Mouse (Mus musculus): ENCODE results near the gene Sorcs2. TPM values are rescaled to one million over a fixed set of nuclear protein-coding genes. Genes with fewer than 3 reads are reported as not detected.

Sorcs2 gene
- polyA plus RNA-seq, 1 experiment from 2014 or later = 8.3 TPM

DNA sequence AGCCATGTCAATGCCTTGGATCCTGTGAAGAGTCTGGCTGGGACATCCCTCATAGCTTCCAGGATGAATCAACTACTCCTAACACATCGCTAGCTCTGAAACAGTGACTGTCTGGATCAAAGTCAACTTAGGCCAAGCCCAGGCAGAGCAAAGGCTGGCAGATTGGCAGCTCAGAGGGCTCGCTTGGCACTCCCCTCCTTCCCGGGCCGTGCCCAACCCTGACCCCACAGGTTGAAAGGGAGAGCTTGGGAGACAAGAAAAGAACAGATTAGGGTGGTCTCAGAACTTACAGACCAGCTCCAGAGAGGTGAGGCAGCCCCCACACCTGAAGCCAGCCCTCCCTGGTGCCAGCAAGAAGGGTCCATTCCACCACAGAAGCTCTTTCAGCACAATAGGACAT lies 14.5 kb downstream of the Sorcs2 start:
- DNase-seq (ENCODE audit: low spot score) = no peak
- Histone ChIP-seq H3K4me3 (no peak overlapping the region), H3K27me3 (ENCODE audit: low read depth, poor library complexity, severe bottlenecking) (no peaks in the 10 kb centered on the region), H3K9me3 (replicated peaks) (no peaks in the 10 kb centered on the region), H3K4me1 (peaks cover 71% of the 10 kb centered on the region), H3K36me3 (no peaks in the 10 kb centered on the region), H3K27ac (peak overlapping the region; percentile 84)
- WGBS = 91% methylated on average over 4 of the region's 4 CpGs

DNA sequence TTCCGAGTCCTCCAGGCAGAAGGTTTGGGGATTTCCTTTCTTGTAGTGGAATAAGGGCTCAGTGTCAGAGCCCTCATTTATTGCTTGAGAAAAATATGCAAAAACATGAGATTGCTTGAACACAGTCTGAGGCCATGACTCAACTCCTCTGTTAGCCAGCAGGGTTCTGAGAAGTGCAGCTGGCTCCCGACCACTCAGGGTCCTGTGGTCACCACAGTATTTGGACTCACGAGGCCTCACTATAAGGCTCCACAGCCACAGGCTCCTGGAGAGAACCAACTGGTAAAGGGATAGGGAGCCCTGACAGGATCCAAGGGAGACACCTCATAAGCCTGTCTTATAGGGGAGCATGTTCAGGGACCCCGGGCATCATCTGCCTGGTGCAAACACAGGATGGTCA lies 15.2 kb downstream of the Sorcs2 start:
- Histone ChIP-seq H3K36me3 (no peaks in the 10 kb centered on the region), H3K9me3 (replicated peaks) (no peaks in the 10 kb centered on the region), H3K27ac (peak overlapping the region; percentile 84), H3K27me3 (ENCODE audit: low read depth, poor library complexity, severe bottlenecking) (no peaks in the 10 kb centered on the region), H3K4me1 (peaks cover 73% of the 10 kb centered on the region), H3K4me3 (no peak overlapping the region)
- no peak for DNase-seq (ENCODE audit: low spot score)
- 83% methylated on average over 4 of the region's 4 CpGs for WGBS

DNA sequence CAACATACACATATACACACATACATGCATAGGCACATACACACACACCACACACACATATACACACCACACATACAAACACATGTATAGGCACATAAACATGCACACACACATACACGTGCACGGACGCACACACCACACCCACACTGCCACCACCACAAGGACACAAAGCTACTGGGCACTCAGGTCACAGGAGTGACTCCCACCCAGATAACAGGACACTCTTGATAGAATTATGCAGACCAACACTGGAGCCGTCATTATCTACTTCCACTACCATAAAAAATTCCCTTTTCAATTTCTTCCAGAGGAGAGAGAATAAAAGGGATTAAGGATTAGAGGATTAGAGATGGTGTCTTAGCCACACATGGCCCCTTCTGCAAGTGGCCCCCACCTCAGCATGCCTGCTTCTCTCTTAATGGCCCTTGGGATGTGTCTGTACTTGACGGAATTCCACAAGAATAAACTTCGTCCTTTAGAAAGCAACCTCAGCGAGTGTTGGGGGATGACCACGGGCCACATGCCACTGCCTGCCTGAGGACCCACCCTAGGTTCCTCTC lies 15.7 kb downstream of the Sorcs2 start:
- Histone ChIP-seq H3K27me3 (ENCODE audit: low read depth, poor library complexity, severe bottlenecking) (no peaks in the 10 kb centered on the region), H3K36me3 (no peaks in the 10 kb centered on the region), H3K9me3 (replicated peaks) (no peaks in the 10 kb centered on the region), H3K27ac (peak overlapping the region; percentile 84), H3K4me1 (peaks cover 78% of the 10 kb centered on the region), H3K4me3 (no peak overlapping the region)
- no peak for DNase-seq (ENCODE audit: low spot score)
- WGBS = 80% methylated on average over 8 of the region's 8 CpGs

DNA sequence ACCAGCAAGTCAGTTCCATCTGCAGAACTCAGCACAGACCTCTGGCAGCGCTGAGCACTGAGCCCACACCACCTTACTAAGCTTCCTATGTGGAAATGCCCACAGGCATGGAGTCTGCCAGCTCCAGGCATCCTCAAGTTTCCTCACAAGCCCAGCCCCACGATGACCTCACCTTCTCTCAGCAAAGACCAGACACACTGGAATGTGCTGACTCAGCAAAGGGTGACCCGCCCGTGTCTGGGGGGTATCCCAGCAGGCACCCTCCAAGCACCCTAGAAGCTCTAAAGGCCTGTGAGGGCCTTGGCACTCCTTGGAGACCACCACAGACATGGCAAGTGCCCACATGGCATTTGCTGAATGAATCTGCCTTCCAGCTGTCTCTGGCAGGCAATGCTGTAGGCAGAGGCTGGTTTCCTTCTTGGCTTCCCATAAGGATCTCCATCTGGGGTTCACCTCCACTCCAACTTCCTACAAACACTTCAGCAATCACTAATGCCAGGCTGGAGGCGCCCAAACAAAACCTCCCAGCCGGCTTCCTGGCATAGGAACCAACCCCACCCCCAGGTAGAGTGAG lies 17.9 kb downstream of the Sorcs2 start:
- peaks cover 80% of the 10 kb centered on the region for H3K4me1 ChIP-seq
- H3K9me3 ChIP-seq (replicated peaks) = no peaks in the 10 kb centered on the region
- H3K4me3 ChIP-seq = no peak overlapping the region
- no peaks in the 10 kb centered on the region for H3K27me3 ChIP-seq (ENCODE audit: low read depth, poor library complexity, severe bottlenecking)
- no peak for DNase-seq (ENCODE audit: low spot score)
- WGBS = 75% methylated on average over 6 of the region's 6 CpGs
- no peaks in the 10 kb centered on the region for H3K36me3 ChIP-seq
- H3K27ac ChIP-seq = peak overlapping the region; percentile 27

DNA sequence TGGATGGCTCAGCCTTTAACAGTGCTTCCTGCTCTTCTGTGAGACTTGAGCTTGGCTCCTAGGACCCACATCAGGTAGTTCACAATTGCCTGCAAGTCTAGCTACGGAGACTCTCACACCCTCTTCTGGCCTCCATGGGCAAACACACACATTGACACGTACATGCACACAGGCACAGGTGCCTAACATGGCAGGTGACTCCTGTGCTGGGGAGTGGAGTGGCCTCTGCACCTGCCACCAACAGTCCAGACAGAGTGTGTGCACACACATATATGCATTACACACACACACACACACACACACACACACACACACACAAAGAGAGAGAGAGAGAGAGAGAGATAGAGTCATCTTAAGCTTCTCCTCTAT lies 19.6 kb downstream of the Sorcs2 start:
- DNase-seq (ENCODE audit: low spot score) = no peak
- Histone ChIP-seq H3K4me1 (peaks cover 80% of the 10 kb centered on the region), H3K9me3 (replicated peaks) (no peaks in the 10 kb centered on the region), H3K27ac (peak overlapping the region; percentile 87), H3K36me3 (no peaks in the 10 kb centered on the region), H3K4me3 (no peak overlapping the region), H3K27me3 (ENCODE audit: low read depth, poor library complexity, severe bottlenecking) (no peaks in the 10 kb centered on the region)
- WGBS = 93% methylated on average over 2 of the region's 2 CpGs

DNA sequence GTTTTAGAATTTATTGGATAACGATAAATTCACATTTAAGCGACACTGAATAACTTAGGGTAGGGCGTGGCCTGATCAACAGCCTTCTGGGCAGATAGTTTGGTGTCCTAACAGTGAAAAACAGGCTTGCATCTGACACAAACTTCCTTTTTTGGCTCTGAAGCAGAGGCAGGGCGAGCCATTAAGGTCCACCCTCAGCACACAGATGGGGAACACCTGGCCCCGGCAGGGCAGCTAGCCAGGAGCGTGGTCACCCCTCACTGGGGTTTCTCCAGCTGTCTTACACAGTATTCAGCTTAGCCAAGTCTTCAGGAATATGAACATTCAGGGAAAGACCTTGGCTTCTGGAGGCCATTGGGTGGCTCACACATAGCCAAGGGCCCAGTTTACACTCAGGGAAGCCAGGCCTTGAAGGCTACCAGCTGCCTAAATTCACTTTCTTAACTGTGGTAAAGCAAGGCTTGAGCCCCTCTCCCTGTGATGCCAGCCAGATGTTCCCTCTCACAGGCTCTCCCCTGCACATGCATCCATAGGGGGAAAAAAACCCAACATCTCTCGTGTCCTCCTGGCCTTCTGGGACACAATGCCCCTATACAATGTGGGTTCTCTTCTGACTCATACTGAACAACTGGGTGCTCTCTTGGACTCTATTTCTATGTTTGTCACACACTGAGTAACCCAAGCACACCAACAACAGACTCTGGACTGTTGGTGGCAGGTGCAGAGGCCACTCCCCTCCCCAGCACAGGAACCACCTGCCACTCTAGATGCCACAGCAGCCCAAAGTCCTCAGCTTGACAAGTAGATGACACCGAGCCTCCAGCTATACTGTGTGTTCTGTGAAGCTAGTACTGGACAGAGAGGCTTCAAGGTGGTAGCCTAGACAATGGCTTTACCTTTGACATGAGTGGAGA lies 20.2 kb downstream of the Sorcs2 start:
- Histone ChIP-seq H3K9me3 (replicated peaks) (no peaks in the 10 kb centered on the region), H3K27ac (peak overlapping the region; percentile 87), H3K4me3 (no peak overlapping the region), H3K27me3 (ENCODE audit: low read depth, poor library complexity, severe bottlenecking) (no peaks in the 10 kb centered on the region), H3K4me1 (peaks cover 80% of the 10 kb centered on the region), H3K36me3 (no peaks in the 10 kb centered on the region)
- DNase-seq (ENCODE audit: low spot score) = peak; percentile 55
- WGBS = 78% methylated on average over 8 of the region's 8 CpGs

DNA sequence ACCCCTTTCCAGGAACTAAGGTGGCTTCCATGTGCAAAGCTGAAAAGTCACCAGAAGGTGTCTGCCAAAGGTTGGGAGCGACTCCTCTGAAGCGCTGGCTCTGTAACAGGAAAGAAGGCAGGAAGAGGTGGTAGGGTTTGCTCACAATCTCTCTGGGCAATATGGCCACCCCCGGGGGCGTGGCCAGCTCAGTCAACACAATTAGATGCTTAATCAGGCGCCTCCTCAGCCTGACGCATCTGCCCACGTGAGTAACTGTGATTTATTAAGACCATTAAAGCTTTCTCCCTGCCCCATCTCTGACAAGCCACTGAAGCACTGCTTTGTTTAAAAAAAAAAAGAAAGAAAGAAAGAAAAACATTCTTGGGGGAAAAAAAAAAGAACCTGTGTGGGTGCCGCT lies 22.1 kb downstream of the Sorcs2 start:
- Histone ChIP-seq H3K9me3 (replicated peaks) (no peaks in the 10 kb centered on the region), H3K27me3 (ENCODE audit: low read depth, poor library complexity, severe bottlenecking) (no peaks in the 10 kb centered on the region), H3K4me3 (no peak overlapping the region), H3K4me1 (peaks cover 90% of the 10 kb centered on the region), H3K27ac (peak overlapping the region; percentile 87), H3K36me3 (no peaks in the 10 kb centered on the region)
- DNase-seq (ENCODE audit: low spot score) = no peak
- 46% methylated on average over 8 of the region's 8 CpGs for WGBS

DNA sequence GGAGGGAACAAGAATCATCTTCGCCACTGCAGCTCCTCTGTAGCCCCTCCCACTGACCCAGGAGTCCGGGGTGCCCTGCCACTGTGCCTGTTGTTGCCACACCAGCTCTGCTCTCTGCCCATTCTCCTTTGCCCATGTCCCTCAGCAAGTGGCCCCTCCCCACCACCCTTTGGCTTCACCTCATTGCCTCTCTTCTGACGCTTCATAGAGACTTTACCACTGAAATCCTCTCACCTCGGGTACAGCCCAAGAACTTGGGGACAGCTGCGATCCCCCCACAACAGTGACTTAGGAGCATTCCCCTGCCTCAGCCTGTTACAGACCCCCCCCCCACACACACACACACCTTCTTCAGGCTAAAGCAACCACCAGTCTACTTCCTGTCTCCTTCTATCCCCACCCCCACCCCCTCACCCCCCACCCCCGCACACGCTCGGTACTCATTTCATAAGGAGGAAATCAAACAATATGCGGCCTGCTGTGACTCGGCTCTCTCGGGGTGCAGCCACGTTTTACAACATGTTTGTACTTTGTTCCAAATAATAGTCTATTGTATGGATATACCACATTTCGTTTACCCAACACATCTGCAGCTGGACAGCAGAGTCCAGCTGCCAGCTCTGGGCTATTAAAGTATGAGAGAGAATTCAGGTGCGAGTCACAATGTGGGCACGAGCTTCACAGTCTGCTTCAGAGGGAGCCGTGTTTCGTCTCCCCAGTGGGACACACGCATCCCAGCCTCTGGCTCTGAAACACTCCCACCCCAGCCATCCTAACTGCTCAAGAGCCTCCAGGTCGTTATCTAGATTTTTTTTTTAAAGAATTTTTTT lies 23.5 kb downstream of the Sorcs2 start:
- H3K27ac ChIP-seq = peak overlapping the region; percentile 87
- WGBS = 52% methylated on average over 19 of the region's 19 CpGs
- peak; percentile 42 for DNase-seq (ENCODE audit: low spot score)
- no peaks in the 10 kb centered on the region for H3K9me3 ChIP-seq (replicated peaks)
- no peaks in the 10 kb centered on the region for H3K36me3 ChIP-seq
- no peaks in the 10 kb centered on the region for H3K27me3 ChIP-seq (ENCODE audit: low read depth, poor library complexity, severe bottlenecking)
- peaks cover 95% of the 10 kb centered on the region for H3K4me1 ChIP-seq
- peak overlapping the region; percentile 21 for H3K4me3 ChIP-seq

DNA sequence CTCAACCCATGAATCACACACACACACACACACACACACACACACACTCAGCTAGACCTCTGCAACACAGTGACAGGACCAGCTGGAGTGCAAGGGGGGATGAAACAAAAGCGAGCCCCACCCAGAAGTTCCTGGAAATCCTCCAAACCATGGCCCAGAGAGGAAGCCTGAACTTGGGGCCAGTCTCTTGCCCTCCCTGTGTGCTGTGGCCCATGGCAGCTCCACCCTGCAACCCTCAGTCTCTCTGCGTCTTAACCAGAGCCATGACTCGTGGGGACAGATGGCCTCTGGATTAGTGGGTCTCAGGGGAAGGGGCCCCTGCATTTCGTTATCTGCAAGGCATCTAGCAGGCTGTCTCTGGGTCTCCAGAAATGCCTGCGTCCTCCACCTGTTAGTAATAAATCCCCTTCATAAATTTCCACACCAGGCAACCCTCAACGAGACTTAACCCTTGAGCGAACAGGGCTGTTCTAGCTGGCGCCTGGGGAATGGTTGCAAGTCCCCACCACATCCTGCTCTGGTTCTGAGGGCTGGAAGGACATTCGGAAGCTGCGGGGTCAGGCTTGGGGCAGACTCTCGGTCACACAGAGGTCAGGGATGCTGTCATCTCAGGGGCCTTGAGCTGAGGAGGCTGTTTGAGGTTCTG lies 24.6 kb downstream of the Sorcs2 start:
- Histone ChIP-seq H3K27me3 (ENCODE audit: low read depth, poor library complexity, severe bottlenecking) (no peaks in the 10 kb centered on the region), H3K27ac (peak overlapping the region; percentile 87), H3K4me3 (peak overlapping the region; percentile 21), H3K36me3 (no peaks in the 10 kb centered on the region), H3K9me3 (replicated peaks) (no peaks in the 10 kb centered on the region), H3K4me1 (peaks cover 98% of the 10 kb centered on the region)
- 5% methylated on average over 11 of the region's 11 CpGs for WGBS
- peak; percentile 79 for DNase-seq (ENCODE audit: low spot score)

DNA sequence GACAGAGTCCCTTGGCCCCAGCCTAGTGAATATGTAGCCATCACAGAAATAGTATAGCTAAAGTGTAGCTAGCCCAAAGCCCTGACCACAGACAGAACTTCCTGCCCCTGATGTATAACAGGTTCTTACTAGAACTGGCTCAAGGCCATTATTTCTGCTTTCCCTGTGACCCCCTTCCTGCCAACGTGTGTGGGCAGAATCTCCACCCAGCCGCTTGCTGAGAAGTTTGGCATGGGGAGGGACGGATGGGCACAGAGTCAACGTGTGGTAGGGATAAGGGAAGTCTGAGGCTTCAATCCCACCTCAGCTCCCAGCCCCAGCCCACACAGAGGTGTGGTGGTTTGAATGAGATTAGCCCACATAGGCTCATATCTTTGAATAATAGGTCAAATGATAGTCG lies 26.2 kb downstream of the Sorcs2 start:
- H3K27ac ChIP-seq = peak overlapping the region; percentile 10; the same call in 1 of the 2 replicates
- peaks cover 95% of the 10 kb centered on the region for H3K4me1 ChIP-seq
- H3K27me3 ChIP-seq (ENCODE audit: low read depth, poor library complexity, severe bottlenecking) = no peaks in the 10 kb centered on the region

DNA sequence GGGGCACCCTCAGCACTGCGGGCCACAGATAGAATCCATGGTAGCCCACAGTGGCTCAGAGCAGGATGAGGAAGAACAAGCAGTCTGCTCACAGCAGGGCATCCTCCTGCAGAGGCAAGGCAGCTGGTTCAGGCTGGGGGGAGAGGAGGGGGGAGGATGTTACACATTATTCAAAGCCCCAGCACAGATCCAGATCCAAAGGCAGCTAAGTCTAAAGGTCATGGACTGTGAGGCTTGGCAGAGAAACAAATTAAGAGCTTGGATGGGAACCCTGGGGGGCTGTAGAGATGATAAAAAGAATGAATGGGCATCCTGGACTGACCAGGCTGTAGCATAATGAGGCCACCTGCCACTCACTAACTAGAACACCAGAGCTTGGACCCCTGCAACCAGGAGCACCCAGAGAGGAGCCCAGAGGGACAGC lies 28.7 kb downstream of the Sorcs2 start:
- H3K27ac ChIP-seq = peak overlapping the region; percentile 73
- 56% methylated on average over 1 of the region's 1 CpGs for WGBS
- no peak for DNase-seq (ENCODE audit: low spot score)
- no peaks in the 10 kb centered on the region for H3K36me3 ChIP-seq
- no peaks in the 10 kb centered on the region for H3K27me3 ChIP-seq (ENCODE audit: low read depth, poor library complexity, severe bottlenecking)
- no peaks in the 10 kb centered on the region for H3K9me3 ChIP-seq (replicated peaks)
- H3K4me3 ChIP-seq = no peak overlapping the region
- H3K4me1 ChIP-seq = peaks cover 79% of the 10 kb centered on the region

More for the DNA sequence above, 26.2 kb downstream of the Sorcs2 start:
- WGBS = 83% methylated on average over 5 of the region's 5 CpGs
- no peaks in the 10 kb centered on the region for H3K36me3 ChIP-seq
- DNase-seq (ENCODE audit: low spot score) = no peak
- no peaks in the 10 kb centered on the region for H3K9me3 ChIP-seq (replicated peaks)
- no peak overlapping the region for H3K4me3 ChIP-seq

DNA sequence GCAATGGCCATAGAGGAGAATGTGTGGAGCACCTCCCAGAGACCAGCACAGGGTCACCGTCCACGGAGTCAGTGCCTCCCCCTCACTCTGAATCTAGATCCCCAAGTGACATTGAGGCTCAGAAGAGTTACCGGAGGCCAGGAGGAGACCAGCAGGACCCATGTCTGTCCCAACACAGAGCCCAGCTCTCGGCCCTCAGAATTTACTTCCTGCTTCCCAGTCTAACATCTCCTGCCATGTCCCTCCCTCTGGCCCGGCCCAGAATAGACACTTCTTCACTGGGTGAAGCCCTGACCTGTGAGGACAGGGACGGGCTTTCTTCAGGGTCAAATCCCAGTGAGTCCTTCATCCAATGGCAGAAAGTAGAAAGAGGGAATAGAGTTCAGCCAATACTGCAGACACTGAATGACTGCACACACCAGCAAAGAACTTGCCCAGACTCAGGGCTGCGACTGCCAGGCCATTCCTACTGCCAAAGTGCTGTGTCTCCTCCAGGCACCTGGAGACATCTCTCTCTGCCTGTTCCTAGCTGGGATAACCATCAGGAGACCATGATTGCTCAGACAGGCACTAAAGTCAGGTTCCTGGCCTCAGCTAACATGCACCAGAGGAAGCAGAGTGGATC lies 29.3 kb downstream of the Sorcs2 start:
- DNase-seq (ENCODE audit: low spot score) = no peak
- Histone ChIP-seq H3K9me3 (replicated peaks) (no peaks in the 10 kb centered on the region), H3K27me3 (ENCODE audit: low read depth, poor library complexity, severe bottlenecking) (no peaks in the 10 kb centered on the region), H3K4me3 (no peak overlapping the region), H3K27ac (peak overlapping the region; percentile 73), H3K4me1 (peaks cover 75% of the 10 kb centered on the region), H3K36me3 (no peaks in the 10 kb centered on the region)
- 84% methylated on average over 7 of the region's 7 CpGs for WGBS

Data from limb, embryonic 10.5 days (tissue).